Mouse (Mus musculus) testis, adult 2 months (tissue): ENCODE measurements around the gene Ap1ar.

Source experiments
- CTCF ChIP-seq: fragments of 200-500 bp; IDR thresholded peaks from 2 replicates; pipeline ENCODE4 v1.5.1; 2012; ENCODE audit warnings: low read depth, mild to moderate bottlenecking, inconsistent platforms, low read length, moderate library complexity; ENCODE audit not compliant: control insufficient read depth, insufficient read depth, insufficient replicate concordance
- POLR2A ChIP-seq: fragments of 200-500 bp; IDR thresholded peaks from 2 replicates; pipeline ENCODE4 v1.6.1; 2012; ENCODE audit warnings: low read depth, mild to moderate bottlenecking, inconsistent platforms, low read length, moderate library complexity; ENCODE audit not compliant: control insufficient read depth

DNA sequence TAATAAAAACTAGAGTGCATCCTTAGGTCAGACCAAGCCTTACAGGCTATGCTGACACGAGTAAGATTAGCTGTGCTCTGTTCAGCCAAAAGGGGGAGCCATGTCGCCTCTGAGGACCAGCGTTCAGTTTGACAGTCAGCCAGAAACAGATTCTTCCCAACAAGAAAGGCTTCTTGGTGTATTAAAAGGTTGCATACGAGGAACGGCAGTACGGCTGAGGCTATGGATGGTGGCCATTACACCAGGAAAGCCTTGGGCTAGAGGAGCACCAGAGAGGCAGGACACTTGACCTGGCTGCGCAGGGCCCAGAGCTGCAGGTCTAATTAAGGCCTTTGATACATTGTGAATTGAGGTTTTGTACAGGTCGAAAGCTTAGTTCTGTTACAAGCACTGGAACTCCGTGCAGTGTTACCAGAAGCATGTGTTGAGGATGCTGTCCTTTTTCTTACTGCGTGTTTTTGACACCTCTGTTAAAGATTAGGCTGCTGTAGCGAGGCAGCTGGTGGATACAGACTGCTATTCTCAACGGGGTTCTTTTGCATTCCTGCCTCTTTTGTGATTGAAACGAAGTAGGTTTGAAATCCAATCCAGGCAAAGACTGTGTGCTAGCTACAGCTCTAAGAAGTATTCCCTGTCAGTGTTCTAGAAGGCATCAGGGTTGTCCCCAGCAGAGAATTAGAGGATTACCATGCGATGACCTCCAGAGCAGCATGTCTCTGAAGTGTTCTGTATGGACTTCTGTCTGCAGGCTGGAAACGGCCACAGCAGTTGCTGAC is 16.3 kb upstream of the Ap1ar start:
- TF ChIP-seq CTCF (peak; percentile 43; the same call in 1 of the 2 replicates), POLR2A (no peak)
